Mouse (Mus musculus) kidney, embryonic 14.5 days (tissue): ENCODE results near the gene Ran. TPM values are rescaled to one million over a fixed set of nuclear protein-coding genes. Genes with fewer than 3 reads are reported as not detected.

Experiments
- ATAC-seq: fragments of 200-750 bp; cut with Nextera tagmentation; 2 replicates; pipeline ENCODE4 v1.8.0; 2017; ENCODE audit warnings: moderate number of reproducible peaks, mild to moderate bottlenecking, moderate TSS enrichment, moderate library complexity; ENCODE audit not compliant: low FRiP score, low TSS enrichment
- H3K27ac ChIP-seq: fragments of 300-500 bp; sonication (generic); 2 replicates; pipeline ENCODE4 v1.5.1; 2014; ENCODE audit warnings: low read depth, mild to moderate bottlenecking, low read length, moderate library complexity, mixed read lengths
- H3K27me3 ChIP-seq: fragments of 300-500 bp; sonication (generic); 2 replicates; pipeline ENCODE4 v1.6.1; 2014; ENCODE audit warnings: mild to moderate bottlenecking, low read length; ENCODE audit not compliant: control insufficient read depth, insufficient read depth
- H3K36me3 ChIP-seq: fragments of 300-500 bp; sonication (generic); 2 replicates; pipeline ENCODE4 v1.6.1; 2014; ENCODE audit warnings: low read length, mixed read lengths; ENCODE audit not compliant: control insufficient read depth, insufficient read depth
- H3K4me1 ChIP-seq: fragments of 300-500 bp; sonication (generic); 2 replicates; pipeline ENCODE4 v1.6.1; 2014; ENCODE audit warnings: low read length, mixed read lengths; ENCODE audit not compliant: control insufficient read depth, insufficient read depth
- H3K4me2 ChIP-seq: fragments of 300-500 bp; sonication (generic); replicated peaks from 2 replicates; pipeline ENCODE4 v1.6.1; 2014; ENCODE audit warnings: low read depth, mild to moderate bottlenecking, low read length
- H3K4me3 ChIP-seq: fragments of 300-500 bp; sonication (generic); 2 replicates; pipeline ENCODE4 v1.5.1; 2014; ENCODE audit warnings: mild to moderate bottlenecking, low read length
- H3K9ac ChIP-seq: fragments of 300-500 bp; sonication (generic); 2 replicates; pipeline ENCODE4 v1.6.1; 2014; ENCODE audit warnings: low read depth, mild to moderate bottlenecking, low read length, moderate library complexity
- H3K9me3 ChIP-seq: fragments of 300-500 bp; sonication (generic); 2 replicates; pipeline ENCODE4 v1.6.1; 2016; ENCODE audit warnings: low read length; ENCODE audit not compliant: control insufficient read depth
- WGBS: fragments of 180-500 bp; shearing (Covaris S2); extraction: QIAGEN DNeasy Blood & Tissue Kit; methylation state at CpG from one replicate; pipeline ENCODE4 v1.1.7; 2014; 5-methylcytosine and 5-hydroxymethylcytosine counted together
- polyA plus RNA-seq: library from polyadenylated mRNA; unstranded; fragments of >200 nt; fragmentation: Nextera tagmentation; extraction: Ambion mirVana; gene quantifications from 2 replicates; pipeline ENCODE4 v1.2.1, GENCODE M21; 2014

Ran gene
- polyA plus RNA-seq, 1 experiment from 2014 or later: 768 TPM

GRCm38 (mm10) chr5:129025048-129025447 is 5.2 kb downstream of the Ran start:
- no peaks in the 10 kb centered on the region for H3K27me3 ChIP-seq
- no peaks in the 10 kb centered on the region for H3K9me3 ChIP-seq
- no peak overlapping the region for H3K4me2 ChIP-seq
- no peak overlapping the region for H3K9ac ChIP-seq
- 39% methylated on average over 2 of the region's 2 CpGs for WGBS
- ATAC-seq: no peak
- H3K4me3 ChIP-seq: no peak overlapping the region
- no peak overlapping the region for H3K27ac ChIP-seq
- no peaks in the 10 kb centered on the region for H3K4me1 ChIP-seq
- H3K36me3 ChIP-seq: peaks cover 31% of the 10 kb centered on the region

GRCm38 (mm10) chr5:129025725-129026124 is 5.9 kb downstream of the Ran start:
- ATAC-seq: no peak
- Histone ChIP-seq H3K4me2 (no peak overlapping the region), H3K9me3 (no peaks in the 10 kb centered on the region), H3K9ac (no peak overlapping the region), H3K27me3 (no peaks in the 10 kb centered on the region), H3K4me1 (no peaks in the 10 kb centered on the region), H3K36me3 (peaks cover 31% of the 10 kb centered on the region), H3K27ac (no peak overlapping the region), H3K4me3 (no peak overlapping the region)
- WGBS: 65% methylated on average over 2 of the region's 2 CpGs

- H3K36me3 ChIP-seq: peaks cover 28% of the 10 kb centered on the region
- H3K27ac ChIP-seq: no peak overlapping the region
- WGBS: 91% methylated on average over 3 of the region's 3 CpGs
- H3K9me3 ChIP-seq: no peaks in the 10 kb centered on the region
- no peak overlapping the region for H3K9ac ChIP-seq
- no peaks in the 10 kb centered on the region for H3K4me1 ChIP-seq
- ATAC-seq: no peak
- no peak overlapping the region for H3K4me2 ChIP-seq
- H3K27me3 ChIP-seq: no peaks in the 10 kb centered on the region
- no peak overlapping the region for H3K4me3 ChIP-seq
These were observed 6.3 kb downstream of the Ran start for GRCm38 (mm10) chr5:129026171-129026570.

DNA sequence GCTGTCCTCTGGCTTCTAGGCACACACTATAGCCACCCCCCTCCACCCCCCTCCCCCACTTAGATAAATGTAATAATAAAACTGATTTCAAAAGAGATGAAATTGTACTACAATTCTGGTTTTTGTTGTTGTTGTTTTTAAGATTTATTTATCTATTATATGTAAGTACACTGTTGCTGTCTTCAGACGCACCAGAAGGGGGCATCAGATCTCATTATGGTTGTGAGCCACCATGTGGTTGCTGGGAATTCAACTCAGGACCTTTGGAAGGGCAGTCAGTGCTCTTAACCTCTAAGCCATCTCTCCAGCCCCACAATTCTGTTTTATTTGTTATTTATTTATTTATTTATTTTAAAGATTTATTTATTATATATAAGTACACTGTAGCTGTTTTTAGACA is 6.8 kb downstream of the Ran start:
- no peak overlapping the region for H3K4me2 ChIP-seq
- peaks cover 24% of the 10 kb centered on the region for H3K36me3 ChIP-seq
- H3K9me3 ChIP-seq: no peaks in the 10 kb centered on the region
- no peak overlapping the region for H3K4me3 ChIP-seq
- H3K27me3 ChIP-seq: no peaks in the 10 kb centered on the region
- H3K4me1 ChIP-seq: no peaks in the 10 kb centered on the region
- H3K27ac ChIP-seq: no peak overlapping the region
- ATAC-seq: no peak
- WGBS: 84% methylated on average over 1 of the region's 1 CpGs
- no peak overlapping the region for H3K9ac ChIP-seq

GRCm38 (mm10) chr5:129029131-129029723 is 9.4 kb downstream of the Ran start:
- no peaks in the 10 kb centered on the region for H3K9me3 ChIP-seq
- H3K27ac ChIP-seq: no peak overlapping the region
- no peak overlapping the region for H3K9ac ChIP-seq
- H3K36me3 ChIP-seq: peaks cover 11% of the 10 kb centered on the region; the same call in 1 of the 2 replicates
- no peaks in the 10 kb centered on the region for H3K27me3 ChIP-seq
- H3K4me2 ChIP-seq: no peak overlapping the region
- no peak overlapping the region for H3K4me3 ChIP-seq
- H3K4me1 ChIP-seq: no peaks in the 10 kb centered on the region
- no peak for ATAC-seq
- 78% methylated on average over 5 of the region's 5 CpGs for WGBS

- no peak for ATAC-seq
- H3K27me3 ChIP-seq: no peaks in the 10 kb centered on the region
- WGBS: 87% methylated on average over 5 of the region's 5 CpGs
These were observed 16.8 kb downstream of the Ran start for GRCm38 (mm10) chr5:129036678-129037077.

GRCm38 (mm10) chr5:129037739-129038138 is 17.9 kb downstream of the Ran start:
- H3K27me3 ChIP-seq: no peaks in the 10 kb centered on the region
- H3K9ac ChIP-seq: no peak overlapping the region
- H3K4me3 ChIP-seq: no peak overlapping the region
- H3K4me2 ChIP-seq: no peak overlapping the region
- 72% methylated on average over 7 of the region's 7 CpGs for WGBS
- ATAC-seq: no peak
- H3K27ac ChIP-seq: no peak overlapping the region
- H3K4me1 ChIP-seq: no peaks in the 10 kb centered on the region
- H3K9me3 ChIP-seq: no peaks in the 10 kb centered on the region
- H3K36me3 ChIP-seq: no peaks in the 10 kb centered on the region

More at GRCm38 (mm10) chr5:129036678-129037077, 16.8 kb downstream of the Ran start:
- no peak overlapping the region for H3K4me2 ChIP-seq
- H3K9ac ChIP-seq: no peak overlapping the region
- no peaks in the 10 kb centered on the region for H3K9me3 ChIP-seq
- H3K4me1 ChIP-seq: no peaks in the 10 kb centered on the region
- H3K4me3 ChIP-seq: no peak overlapping the region
- no peaks in the 10 kb centered on the region for H3K36me3 ChIP-seq
- H3K27ac ChIP-seq: no peak overlapping the region

DNA sequence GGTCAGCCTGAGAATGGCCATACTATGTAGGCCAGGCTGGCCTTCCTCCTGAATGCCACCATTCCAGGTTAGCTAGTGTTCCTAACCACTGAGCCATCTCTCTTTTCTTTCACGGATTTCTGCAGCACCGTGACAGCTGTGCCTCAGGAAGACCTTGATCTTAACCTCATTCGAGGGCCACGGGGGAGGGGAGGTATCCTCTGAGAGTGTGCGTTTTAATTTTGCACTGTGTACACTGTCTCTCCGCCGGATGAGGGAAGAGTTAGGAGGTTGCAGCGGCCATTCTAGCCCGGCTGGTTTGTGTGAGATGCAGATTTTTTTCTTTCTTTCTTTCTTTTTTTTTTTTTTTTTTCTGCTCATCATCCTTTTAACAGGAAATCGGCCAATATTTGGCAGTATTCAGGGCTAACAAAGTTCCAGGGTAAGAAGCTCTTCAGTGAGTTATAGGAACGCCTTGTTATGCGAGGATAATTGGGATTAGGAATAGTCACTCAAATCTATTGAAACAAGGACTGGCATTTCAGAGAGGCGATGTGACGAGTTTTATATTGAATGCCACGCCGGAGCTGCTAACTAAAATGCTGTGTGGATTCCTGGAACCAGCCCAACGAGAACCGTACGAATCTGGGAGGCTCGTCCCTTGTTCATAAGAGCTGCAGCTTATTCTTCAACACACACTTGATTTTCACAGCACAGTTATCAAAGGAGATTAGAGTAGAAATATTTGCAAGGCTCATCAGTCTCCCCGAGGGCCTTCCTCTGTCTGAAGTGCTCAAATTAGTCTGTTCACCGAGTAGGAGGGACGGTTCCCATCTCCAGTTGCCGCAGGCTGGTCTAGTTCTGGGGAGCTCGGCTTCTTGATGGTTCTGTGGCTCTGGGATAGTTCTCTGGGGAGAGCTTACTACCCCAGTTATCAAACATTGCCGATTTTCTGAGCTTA is 26.0 kb downstream of the Ran start:
- WGBS: 62% methylated on average over 26 of the region's 26 CpGs
- Histone ChIP-seq H3K4me1 (no peaks in the 10 kb centered on the region), H3K27me3 (no peaks in the 10 kb centered on the region), H3K4me2 (no peak overlapping the region), H3K27ac (no peak overlapping the region), H3K9me3 (no peaks in the 10 kb centered on the region), H3K36me3 (no peaks in the 10 kb centered on the region), H3K9ac (no peak overlapping the region), H3K4me3 (no peak overlapping the region)
- ATAC-seq: no peak

DNA sequence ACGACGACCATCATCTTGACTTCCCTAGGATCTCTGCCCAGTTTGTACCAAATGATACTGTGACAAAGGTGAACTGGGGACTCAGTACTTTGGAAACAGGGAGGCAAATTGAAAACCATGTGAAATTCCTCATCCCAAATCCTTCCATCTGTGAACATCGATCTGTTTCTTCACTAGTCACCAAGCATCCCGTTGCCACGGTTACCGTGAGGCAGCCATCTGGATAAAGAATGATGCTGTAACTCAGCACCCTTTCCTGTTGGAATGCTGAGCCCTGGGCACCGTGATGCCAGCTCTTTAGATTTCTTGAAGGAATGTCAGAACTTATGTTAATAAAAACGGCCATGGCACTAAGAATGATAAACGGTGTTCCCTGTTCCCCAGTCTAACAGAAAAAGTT is 29.5 kb downstream of the Ran start:
- H3K4me1 ChIP-seq: no peaks in the 10 kb centered on the region
- no peak overlapping the region for H3K9ac ChIP-seq
- no peaks in the 10 kb centered on the region for H3K27me3 ChIP-seq
- no peak overlapping the region for H3K4me2 ChIP-seq
- 80% methylated on average over 9 of the region's 9 CpGs for WGBS
- H3K36me3 ChIP-seq: no peaks in the 10 kb centered on the region
- ATAC-seq: no peak
- no peak overlapping the region for H3K4me3 ChIP-seq
- no peaks in the 10 kb centered on the region for H3K9me3 ChIP-seq
- H3K27ac ChIP-seq: no peak overlapping the region
